Mouse (Mus musculus): Measurements from ENCODE around the gene Gse1. TPM values are rescaled to one million over a fixed set of nuclear protein-coding genes. Genes with fewer than 3 reads are reported as not detected.

The Gse1 gene
- polyA plus RNA-seq, 1 experiment from 2014 or later: 6.8 TPM

- Histone ChIP-seq H3K4me1 (peaks cover 57% of the 10 kb centered on the region), H3K4me2 (peak overlapping the region; percentile 24), H3K9ac (no peak overlapping the region), H3K27me3 (no peaks in the 10 kb centered on the region), H3K9me3 (no peaks in the 10 kb centered on the region), H3K36me3 (no peaks in the 10 kb centered on the region), H3K27ac (peak overlapping the region; percentile 65), H3K4me3 (no peak overlapping the region)
- peak; percentile 78 for ATAC-seq (ENCODE audit: insufficient number of reproducible peaks, low FRiP score, low TSS enrichment, low read depth)
- 21% methylated on average over 11 of the region's 11 CpGs for WGBS
Measured at GRCm38 (mm10) chr8:120368814-120369649, 140.8 kb downstream of the Gse1 start.

DNA sequence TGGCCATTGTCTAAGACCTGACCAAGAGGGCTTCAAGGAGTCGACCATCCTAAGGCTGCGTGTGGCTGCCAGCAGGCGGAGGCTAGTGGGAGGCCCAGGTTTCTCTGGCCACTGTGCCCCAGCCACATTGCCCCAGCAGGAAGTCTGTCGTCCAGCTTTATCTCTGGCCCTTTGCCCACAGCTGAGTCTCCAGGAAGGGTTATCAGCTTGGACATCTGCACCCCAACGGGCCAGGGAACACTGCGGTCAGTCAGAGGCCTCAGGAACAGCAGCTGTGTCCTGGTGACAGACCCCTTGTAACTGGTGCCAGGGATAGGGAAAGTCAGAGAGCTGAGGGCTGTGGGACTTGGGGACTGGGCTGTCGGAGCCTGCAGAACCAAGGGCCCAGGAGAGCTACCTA is 141.7 kb downstream of the Gse1 start:
- 57% methylated on average over 7 of the region's 7 CpGs for WGBS
- H3K27ac ChIP-seq: no peak overlapping the region

GRCm38 (mm10) chr8:120370461-120370860 is 142.2 kb downstream of the Gse1 start:
- H3K27me3 ChIP-seq: no peaks in the 10 kb centered on the region

More for the DNA sequence above, 141.7 kb downstream of the Gse1 start:
- no peak overlapping the region for H3K4me2 ChIP-seq
- ATAC-seq (ENCODE audit: insufficient number of reproducible peaks, low FRiP score, low TSS enrichment, low read depth): no peak
- no peaks in the 10 kb centered on the region for H3K9me3 ChIP-seq
- no peaks in the 10 kb centered on the region for H3K36me3 ChIP-seq
- no peaks in the 10 kb centered on the region for H3K27me3 ChIP-seq
- H3K9ac ChIP-seq: no peak overlapping the region
- H3K4me3 ChIP-seq: no peak overlapping the region
- H3K4me1 ChIP-seq: peaks cover 57% of the 10 kb centered on the region

DNA sequence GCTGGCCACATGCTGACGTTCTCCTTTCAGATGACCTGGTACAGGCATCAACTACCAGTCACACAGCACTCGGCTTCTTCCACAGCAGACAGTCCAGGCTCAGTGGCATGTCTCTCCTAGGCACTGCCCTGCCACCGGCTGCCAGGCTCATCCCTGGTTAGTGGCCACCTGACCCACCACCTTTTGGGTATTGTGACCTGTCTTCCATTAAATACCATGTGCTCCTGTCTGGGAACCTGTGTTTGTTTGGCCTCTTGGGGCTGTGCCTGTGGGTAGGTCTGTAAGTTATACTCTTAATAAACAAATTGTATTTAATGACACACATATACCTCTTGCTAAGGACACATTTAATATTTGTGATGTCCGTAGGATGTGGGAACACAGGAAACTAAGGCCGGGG is 142.9 kb downstream of the Gse1 start:
- WGBS: 78% methylated on average over 5 of the region's 5 CpGs
- Histone ChIP-seq H3K27me3 (no peaks in the 10 kb centered on the region), H3K4me2 (no peak overlapping the region), H3K9me3 (no peaks in the 10 kb centered on the region), H3K9ac (no peak overlapping the region), H3K36me3 (no peaks in the 10 kb centered on the region), H3K27ac (no peak overlapping the region), H3K4me1 (peaks cover 63% of the 10 kb centered on the region), H3K4me3 (no peak overlapping the region)
- no peak for ATAC-seq (ENCODE audit: insufficient number of reproducible peaks, low FRiP score, low TSS enrichment, low read depth)

More at GRCm38 (mm10) chr8:120370461-120370860, 142.2 kb downstream of the Gse1 start:
- H3K9me3 ChIP-seq: no peaks in the 10 kb centered on the region
- no peak overlapping the region for H3K4me3 ChIP-seq
- no peaks in the 10 kb centered on the region for H3K36me3 ChIP-seq
- H3K4me1 ChIP-seq: peaks cover 62% of the 10 kb centered on the region
- no peak for ATAC-seq (ENCODE audit: insufficient number of reproducible peaks, low FRiP score, low TSS enrichment, low read depth)
- H3K4me2 ChIP-seq: no peak overlapping the region
- 76% methylated on average over 4 of the region's 4 CpGs for WGBS
- H3K27ac ChIP-seq: no peak overlapping the region
- no peak overlapping the region for H3K9ac ChIP-seq

- no peak overlapping the region for H3K4me2 ChIP-seq
- ATAC-seq (ENCODE audit: insufficient number of reproducible peaks, low FRiP score, low TSS enrichment, low read depth): no peak
- H3K4me3 ChIP-seq: no peak overlapping the region
- WGBS: 68% methylated on average over 8 of the region's 8 CpGs
- no peaks in the 10 kb centered on the region for H3K36me3 ChIP-seq
- no peaks in the 10 kb centered on the region for H3K27me3 ChIP-seq
- no peak overlapping the region for H3K27ac ChIP-seq
- no peak overlapping the region for H3K9ac ChIP-seq
- no peaks in the 10 kb centered on the region for H3K9me3 ChIP-seq
- peaks cover 66% of the 10 kb centered on the region for H3K4me1 ChIP-seq
Measured at GRCm38 (mm10) chr8:120371725-120372457, 143.6 kb downstream of the Gse1 start.

GRCm38 (mm10) chr8:120372684-120373083 is 144.4 kb downstream of the Gse1 start:
- ATAC-seq (ENCODE audit: insufficient number of reproducible peaks, low FRiP score, low TSS enrichment, low read depth): no peak
- peaks cover 66% of the 10 kb centered on the region for H3K4me1 ChIP-seq
- H3K4me3 ChIP-seq: no peak overlapping the region

GRCm38 (mm10) chr8:120373621-120374020 is 145.4 kb downstream of the Gse1 start:
- H3K4me1 ChIP-seq: peaks cover 71% of the 10 kb centered on the region
- no peak overlapping the region for H3K4me3 ChIP-seq
- WGBS: 60% methylated on average over 3 of the region's 3 CpGs
- 0 out of 2 replicates have a peak overlapping the region, but pooled peaks have one; percentile 23 for H3K27ac ChIP-seq
- no peaks in the 10 kb centered on the region for H3K9me3 ChIP-seq
- no peaks in the 10 kb centered on the region for H3K27me3 ChIP-seq
- no peak overlapping the region for H3K4me2 ChIP-seq
- H3K9ac ChIP-seq: no peak overlapping the region
- no peaks in the 10 kb centered on the region for H3K36me3 ChIP-seq
- ATAC-seq (ENCODE audit: insufficient number of reproducible peaks, low FRiP score, low TSS enrichment, low read depth): no peak

More at GRCm38 (mm10) chr8:120372684-120373083, 144.4 kb downstream of the Gse1 start:
- WGBS: 90% methylated on average over 6 of the region's 6 CpGs
- no peaks in the 10 kb centered on the region for H3K36me3 ChIP-seq
- no peak overlapping the region for H3K4me2 ChIP-seq
- H3K27ac ChIP-seq: no peak overlapping the region
- H3K9ac ChIP-seq: no peak overlapping the region
- H3K27me3 ChIP-seq: no peaks in the 10 kb centered on the region
- H3K9me3 ChIP-seq: no peaks in the 10 kb centered on the region

- WGBS: 41% methylated on average over 1 of the region's 1 CpGs
- H3K36me3 ChIP-seq: no peaks in the 10 kb centered on the region
- H3K4me3 ChIP-seq: no peak overlapping the region
- no peak for ATAC-seq (ENCODE audit: insufficient number of reproducible peaks, low FRiP score, low TSS enrichment, low read depth)
- 0 out of 2 replicates have a peak overlapping the region, but pooled peaks have one; percentile 23 for H3K27ac ChIP-seq
- H3K9me3 ChIP-seq: no peaks in the 10 kb centered on the region
- H3K27me3 ChIP-seq: no peaks in the 10 kb centered on the region
- H3K4me1 ChIP-seq: peaks cover 71% of the 10 kb centered on the region
- 0 out of 2 replicates have a peak overlapping the region, but pooled peaks have one; percentile 1 for H3K9ac ChIP-seq
- no peak overlapping the region for H3K4me2 ChIP-seq
Measured at GRCm38 (mm10) chr8:120374070-120374469, 145.8 kb downstream of the Gse1 start.

DNA sequence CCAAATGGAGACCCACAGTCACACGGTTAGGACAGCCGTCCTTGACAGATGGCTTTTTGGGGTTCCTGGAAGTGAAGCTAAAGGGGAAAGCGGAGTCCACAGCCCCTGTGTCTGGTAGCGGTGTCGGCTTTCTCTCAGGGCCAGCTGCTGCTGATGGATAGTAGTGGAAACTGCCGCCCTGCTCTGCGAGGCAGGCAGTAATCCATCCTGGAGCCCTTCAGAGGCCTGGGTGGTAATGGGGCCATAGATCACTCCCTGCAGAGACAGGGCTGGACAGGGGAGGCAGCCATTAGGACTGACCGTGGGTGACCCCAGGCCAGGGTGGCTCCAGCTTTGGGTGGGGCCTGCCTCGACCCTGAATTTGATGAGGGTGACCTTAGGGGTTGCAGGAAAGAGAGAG is 146.3 kb downstream of the Gse1 start:
- 29% methylated on average over 9 of the region's 9 CpGs for WGBS
- Histone ChIP-seq H3K27ac (0 out of 2 replicates have a peak overlapping the region, but pooled peaks have one; percentile 23), H3K4me2 (no peak overlapping the region), H3K9me3 (no peaks in the 10 kb centered on the region), H3K27me3 (no peaks in the 10 kb centered on the region), H3K36me3 (no peaks in the 10 kb centered on the region), H3K4me1 (peaks cover 71% of the 10 kb centered on the region), H3K9ac (0 out of 2 replicates have a peak overlapping the region, but pooled peaks have one; percentile 1), H3K4me3 (no peak overlapping the region)
- no peak for ATAC-seq (ENCODE audit: insufficient number of reproducible peaks, low FRiP score, low TSS enrichment, low read depth)

DNA sequence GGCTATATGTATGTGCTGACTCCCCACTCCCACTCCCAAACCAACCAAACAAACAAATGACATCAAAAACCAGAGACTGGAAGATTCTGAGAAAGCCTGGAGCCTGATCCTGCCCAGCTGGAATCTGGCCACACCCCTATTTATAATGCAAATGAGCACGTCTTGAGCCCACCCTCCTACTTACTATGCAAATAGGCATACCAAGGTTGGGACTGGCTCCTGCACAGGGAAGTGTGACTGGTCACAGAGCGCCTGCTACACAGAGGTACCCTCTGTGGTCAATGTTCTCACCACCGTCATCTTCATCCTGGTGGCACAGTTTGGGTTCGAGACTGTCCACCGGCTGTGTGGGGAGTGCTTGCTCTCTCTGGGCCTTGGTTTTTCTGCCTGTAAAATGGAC is 146.9 kb downstream of the Gse1 start:
- no peaks in the 10 kb centered on the region for H3K9me3 ChIP-seq
- H3K27me3 ChIP-seq: no peaks in the 10 kb centered on the region
- H3K4me1 ChIP-seq: peaks cover 70% of the 10 kb centered on the region
- no peak overlapping the region for H3K27ac ChIP-seq
- 56% methylated on average over 5 of the region's 5 CpGs for WGBS
- no peak for ATAC-seq (ENCODE audit: insufficient number of reproducible peaks, low FRiP score, low TSS enrichment, low read depth)
- H3K36me3 ChIP-seq: no peaks in the 10 kb centered on the region
- no peak overlapping the region for H3K4me3 ChIP-seq
- H3K9ac ChIP-seq: no peak overlapping the region
- H3K4me2 ChIP-seq: no peak overlapping the region

- H3K36me3 ChIP-seq: no peaks in the 10 kb centered on the region
- H3K9me3 ChIP-seq: no peaks in the 10 kb centered on the region
- no peak overlapping the region for H3K27ac ChIP-seq
- 65% methylated on average over 4 of the region's 4 CpGs for WGBS
- peaks cover 79% of the 10 kb centered on the region for H3K4me1 ChIP-seq
- no peak for ATAC-seq (ENCODE audit: insufficient number of reproducible peaks, low FRiP score, low TSS enrichment, low read depth)
- H3K4me2 ChIP-seq: no peak overlapping the region
- H3K4me3 ChIP-seq: no peak overlapping the region
- no peak overlapping the region for H3K9ac ChIP-seq
- no peaks in the 10 kb centered on the region for H3K27me3 ChIP-seq
Measured at GRCm38 (mm10) chr8:120376215-120376614, 148.0 kb downstream of the Gse1 start.

Measured in limb, embryonic 15.5 days (tissue).